Mouse (Mus musculus) forebrain, embryonic 12.5 days (tissue): Measurements from ENCODE around the gene Atg4a. TPM values are rescaled to one million over a fixed set of nuclear protein-coding genes. Genes with fewer than 3 reads are reported as not detected.

Experiments
- ATAC-seq: fragments of 200-750 bp; cut with Nextera tagmentation; 2 replicates; pipeline ENCODE4 v1.8.0; 2017; ENCODE audit warnings: moderate TSS enrichment; ENCODE audit not compliant: low FRiP score
- H3K27ac ChIP-seq: fragments of 300-500 bp; sonication (generic); 2 replicates; pipeline ENCODE4 v1.5.1; 2016; ENCODE audit warnings: mild to moderate bottlenecking
- H3K27me3 ChIP-seq: fragments of 300-500 bp; sonication (generic); 2 replicates; pipeline ENCODE4 v1.6.1; 2016; ENCODE audit warnings: mild to moderate bottlenecking
- H3K36me3 ChIP-seq: fragments of 300-500 bp; sonication (generic); replicated peaks from 2 replicates; pipeline ENCODE4 v1.6.1; 2016; ENCODE audit warnings: mild to moderate bottlenecking
- H3K4me1 ChIP-seq: fragments of 300-500 bp; sonication (generic); 2 replicates; pipeline ENCODE4 v1.6.1; 2016
- H3K4me2 ChIP-seq: fragments of 300-500 bp; sonication (generic); 2 replicates; pipeline ENCODE4 v1.6.1; 2016; ENCODE audit warnings: mild to moderate bottlenecking, moderate library complexity
- H3K4me3 ChIP-seq: fragments of 300-500 bp; sonication (generic); replicated peaks from 2 replicates; pipeline ENCODE4 v1.5.1; 2016; ENCODE audit warnings: mild to moderate bottlenecking
- H3K9ac ChIP-seq: fragments of 300-500 bp; sonication (generic); 2 replicates; pipeline ENCODE4 v1.6.1; 2016; ENCODE audit warnings: mild to moderate bottlenecking
- H3K9me3 ChIP-seq: fragments of 300-500 bp; sonication (generic); 2 replicates; pipeline ENCODE4 v1.6.1; 2016
- WGBS: fragments of 180-500 bp; shearing (Covaris S2); methylation state at CpG from one replicate; pipeline ENCODE4 v1.1.7; 2016; 5-methylcytosine and 5-hydroxymethylcytosine counted together
- polyA plus RNA-seq: library from polyadenylated mRNA; unstranded; fragments of >200 nt; fragmentation: Nextera tagmentation; extraction: Ambion mirVana; gene quantifications from 2 replicates; pipeline ENCODE4 v1.2.1, GENCODE M21; 2016

The Atg4a gene
- 12.3 and 13.8 TPM in 2 replicates for polyA plus RNA-seq

DNA sequence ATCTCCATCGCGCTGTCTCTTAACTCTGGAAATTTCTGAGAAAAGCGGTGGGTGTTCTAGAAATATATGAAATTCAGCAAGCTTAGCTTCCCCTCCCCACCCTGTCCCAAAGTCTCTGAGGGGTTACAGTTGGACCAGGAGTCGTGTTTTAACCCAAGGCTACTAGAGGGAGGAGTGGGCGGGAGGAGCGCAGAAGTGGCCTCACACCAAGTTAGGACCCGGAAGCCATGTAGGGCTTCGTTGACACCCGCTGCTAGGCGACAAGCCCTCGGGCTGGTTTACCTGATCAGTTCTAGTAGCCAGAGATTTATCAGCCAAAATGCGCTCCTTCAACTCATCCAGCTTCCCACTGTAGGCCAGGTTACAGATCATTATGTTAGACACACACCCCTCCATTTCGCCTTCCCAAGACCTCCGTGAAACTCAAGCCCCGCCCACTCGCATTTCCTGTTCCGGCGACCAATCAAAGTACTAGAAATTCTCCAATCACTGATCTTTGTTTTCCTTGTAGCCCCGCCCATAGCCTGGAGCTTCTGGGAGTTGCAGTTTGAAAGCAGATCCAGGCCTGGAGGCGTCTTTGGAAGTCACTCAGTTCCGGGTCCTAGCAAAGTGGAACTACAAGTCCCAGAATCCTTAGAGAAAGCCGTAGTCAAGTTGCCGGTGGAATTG is at the start of gene Atg4a, which contains the start of gene Psmd10:
Atg4a (plus strand) TSS at position 636 of the 669 bp plus-strand sequence.
Psmd10 (minus strand) TSS at position 457 of the 669 bp plus-strand sequence.
- H3K4me2 ChIP-seq, result peak within 1 kb of the TSS; percentile 55
- H3K4me3 ChIP-seq, result peak within 1 kb of the TSS; percentile 47
- H3K27ac ChIP-seq, result no peak within 1 kb of the TSS
- WGBS, result 20% methylated on average over 23 of the region's 23 CpGs
- peaks cover 32% of the 10 kb centered on the region for H3K27me3 ChIP-seq
- H3K4me1 ChIP-seq, result 0 out of 2 replicates have a peak, but pooled peaks cover 3% of the 10 kb centered on the region
- no peaks in the 10 kb centered on the region for H3K36me3 ChIP-seq
- no peaks in the 10 kb centered on the region for H3K9me3 ChIP-seq
- peak; percentile 99 for ATAC-seq
- H3K9ac ChIP-seq, result peak within 1 kb of the TSS; percentile 47

DNA sequence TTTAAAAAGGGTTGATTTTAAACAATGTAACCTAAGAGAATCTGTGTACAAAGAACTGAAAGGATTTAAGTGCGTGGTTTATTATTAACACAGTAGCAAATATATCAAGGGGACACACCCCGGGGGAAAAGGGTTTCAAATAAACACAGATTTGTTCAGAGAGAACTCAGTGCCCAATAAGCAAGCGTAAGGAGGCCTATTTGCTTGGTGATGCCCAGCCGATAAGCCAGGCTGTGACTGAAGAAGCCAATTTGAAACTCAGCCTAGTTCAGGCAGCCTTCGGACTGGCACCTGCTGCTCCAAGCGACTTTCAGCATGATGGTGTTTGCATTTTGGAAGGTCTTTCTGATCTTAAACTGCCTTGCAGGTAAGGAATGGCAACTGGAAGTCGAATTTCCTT is 49.3 kb upstream of the Atg4a start, which contains the start of gene Vsig1:
Vsig1 (plus strand) TSS at position 249 of the 400 bp plus-strand sequence.
- Histone ChIP-seq H3K4me2 (no peak within 1 kb of the TSS), H3K36me3 (no peaks in the 10 kb centered on the region), H3K9me3 (no peaks in the 10 kb centered on the region), H3K27me3 (peaks cover 8% of the 10 kb centered on the region), H3K4me3 (no peak within 1 kb of the TSS), H3K4me1 (no peaks in the 10 kb centered on the region), H3K27ac (no peak within 1 kb of the TSS), H3K9ac (no peak within 1 kb of the TSS)
- 78% methylated on average over 7 of the region's 7 CpGs for WGBS
- ATAC-seq, result no peak

DNA sequence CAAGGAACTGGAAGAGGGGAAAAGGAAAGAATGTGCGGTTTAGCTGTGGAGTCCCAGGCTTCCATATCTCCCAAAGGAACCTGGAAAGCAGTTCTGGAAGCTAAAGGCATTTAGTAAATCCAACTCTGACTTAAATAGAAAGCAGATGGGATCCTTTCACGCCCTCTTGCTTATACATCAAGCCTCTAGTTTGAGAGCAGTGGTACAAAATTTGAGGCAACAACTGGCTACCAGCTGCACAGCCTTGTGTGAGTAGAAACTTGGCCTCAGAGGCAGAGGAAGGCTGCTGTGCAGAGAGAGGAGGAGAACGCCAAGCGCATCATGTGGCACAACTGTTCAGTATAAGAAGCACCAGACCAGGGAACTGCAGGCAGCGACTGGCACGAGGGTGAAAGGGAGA is 35.4 kb upstream of the Atg4a start:
- H3K4me2 ChIP-seq, result no peak overlapping the region
- H3K36me3 ChIP-seq, result no peaks in the 10 kb centered on the region
- no peak overlapping the region for H3K4me3 ChIP-seq
- no peak overlapping the region for H3K9ac ChIP-seq
- H3K27ac ChIP-seq, result no peak overlapping the region
- WGBS, result 87% methylated on average over 6 of the region's 6 CpGs
- no peaks in the 10 kb centered on the region for H3K4me1 ChIP-seq
- ATAC-seq, result no peak
- no peaks in the 10 kb centered on the region for H3K9me3 ChIP-seq
- H3K27me3 ChIP-seq, result peaks cover 55% of the 10 kb centered on the region

DNA sequence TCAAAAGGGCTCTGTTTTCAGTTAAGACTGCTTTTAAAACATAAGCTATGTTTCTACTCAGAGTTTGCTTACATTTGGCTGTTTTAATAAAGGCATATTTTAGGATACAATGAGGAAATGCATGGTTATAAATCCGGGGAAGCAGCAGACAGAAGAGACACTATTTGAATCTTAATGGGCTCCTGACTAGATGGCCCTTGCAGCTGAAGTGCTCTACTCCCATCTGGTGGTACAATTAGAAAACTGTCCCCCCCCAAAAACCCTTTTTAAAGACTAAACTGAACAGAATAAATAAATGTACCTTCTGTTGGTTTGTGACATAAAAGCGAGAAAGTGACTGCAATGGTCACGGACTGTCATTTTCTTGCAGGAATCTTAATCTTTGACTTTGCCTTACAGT is 24.6 kb upstream of the Atg4a start:
- H3K9me3 ChIP-seq, result no peaks in the 10 kb centered on the region
- peaks cover 45% of the 10 kb centered on the region for H3K27me3 ChIP-seq
- no peaks in the 10 kb centered on the region for H3K36me3 ChIP-seq
- H3K4me1 ChIP-seq, result no peaks in the 10 kb centered on the region
- no peak for ATAC-seq
- no peak overlapping the region for H3K27ac ChIP-seq
- no peak overlapping the region for H3K9ac ChIP-seq
- H3K4me2 ChIP-seq, result no peak overlapping the region
- H3K4me3 ChIP-seq, result no peak overlapping the region
- 77% methylated on average over 3 of the region's 3 CpGs for WGBS

DNA sequence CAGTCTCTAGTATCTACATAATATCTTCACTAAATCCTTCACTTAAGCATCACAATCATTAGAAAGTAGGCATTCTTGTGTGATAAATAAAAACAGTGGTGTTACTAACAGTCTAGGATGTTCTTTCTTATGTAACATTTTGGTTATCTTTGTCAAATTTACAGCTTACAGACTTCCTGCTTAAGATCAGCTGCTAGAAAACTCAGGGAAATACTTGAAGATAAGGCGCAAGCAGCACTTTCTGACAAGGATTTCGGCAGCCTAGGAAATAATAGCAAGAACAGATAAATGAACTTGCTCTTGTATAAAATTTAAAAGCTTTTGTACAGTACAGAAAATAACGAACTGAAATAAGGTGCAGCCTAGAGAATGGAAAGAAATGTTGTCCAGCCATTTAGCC is 23.4 kb upstream of the Atg4a start:
- Histone ChIP-seq H3K4me3 (no peak overlapping the region), H3K4me2 (no peak overlapping the region), H3K4me1 (no peaks in the 10 kb centered on the region), H3K9me3 (no peaks in the 10 kb centered on the region), H3K27ac (no peak overlapping the region), H3K9ac (no peak overlapping the region), H3K27me3 (peaks cover 46% of the 10 kb centered on the region), H3K36me3 (no peaks in the 10 kb centered on the region)
- WGBS, result 79% methylated on average over 3 of the region's 3 CpGs
- ATAC-seq, result no peak

DNA sequence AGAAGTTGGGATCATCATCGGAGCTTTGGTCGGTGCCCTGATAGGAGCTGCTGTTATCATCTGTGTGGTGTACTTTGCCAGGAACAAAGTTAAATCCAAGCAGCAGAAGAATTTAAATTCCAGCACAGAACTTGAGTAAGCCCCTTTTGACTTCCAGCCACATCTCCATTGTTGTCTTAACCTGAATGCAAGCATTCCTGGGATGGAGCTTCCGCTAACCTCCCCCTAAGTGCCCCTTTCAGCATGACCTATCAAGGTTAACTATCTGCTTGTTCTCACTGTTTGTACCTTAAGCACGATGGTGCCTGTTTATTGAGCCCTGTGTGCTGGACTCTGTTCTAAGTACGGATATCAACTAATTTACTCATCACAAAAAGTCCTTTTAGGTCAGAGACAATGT is 20.4 kb upstream of the Atg4a start:
- no peaks in the 10 kb centered on the region for H3K36me3 ChIP-seq
- WGBS, result 81% methylated on average over 5 of the region's 5 CpGs
- H3K9ac ChIP-seq, result no peak overlapping the region
- no peaks in the 10 kb centered on the region for H3K9me3 ChIP-seq
- H3K27ac ChIP-seq, result no peak overlapping the region
- H3K4me2 ChIP-seq, result no peak overlapping the region
- no peaks in the 10 kb centered on the region for H3K4me1 ChIP-seq
- H3K27me3 ChIP-seq, result peaks cover 42% of the 10 kb centered on the region
- no peak for ATAC-seq
- H3K4me3 ChIP-seq, result no peak overlapping the region

DNA sequence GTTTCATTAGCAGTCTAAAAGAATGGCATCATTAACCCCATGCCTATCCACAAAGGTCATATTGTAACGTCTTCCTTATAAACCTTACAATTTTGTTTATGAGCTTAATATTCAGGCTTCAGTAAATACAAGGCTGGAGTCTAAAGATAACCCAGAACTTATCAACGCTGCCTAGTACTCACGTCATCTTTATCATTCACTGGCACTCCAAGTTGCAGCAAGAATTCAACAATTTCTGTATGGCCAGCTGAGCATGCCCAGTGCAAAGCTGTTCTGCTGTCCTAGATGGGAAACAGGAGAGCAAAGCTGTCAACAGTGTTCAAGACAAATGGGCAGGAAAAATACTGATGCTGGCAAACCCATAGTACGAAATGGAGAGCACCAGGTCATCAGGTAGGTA is 3.1 kb upstream of the Atg4a start:
- H3K4me1 ChIP-seq, result 0 out of 2 replicates have a peak, but pooled peaks cover 3% of the 10 kb centered on the region
- H3K27me3 ChIP-seq, result peaks cover 37% of the 10 kb centered on the region
- H3K4me2 ChIP-seq, result no peak overlapping the region
- no peak for ATAC-seq
- no peaks in the 10 kb centered on the region for H3K36me3 ChIP-seq
- no peak overlapping the region for H3K27ac ChIP-seq
- no peak overlapping the region for H3K4me3 ChIP-seq
- no peak overlapping the region for H3K9ac ChIP-seq
- H3K9me3 ChIP-seq, result no peaks in the 10 kb centered on the region
- WGBS, result 92% methylated on average over 4 of the region's 4 CpGs

DNA sequence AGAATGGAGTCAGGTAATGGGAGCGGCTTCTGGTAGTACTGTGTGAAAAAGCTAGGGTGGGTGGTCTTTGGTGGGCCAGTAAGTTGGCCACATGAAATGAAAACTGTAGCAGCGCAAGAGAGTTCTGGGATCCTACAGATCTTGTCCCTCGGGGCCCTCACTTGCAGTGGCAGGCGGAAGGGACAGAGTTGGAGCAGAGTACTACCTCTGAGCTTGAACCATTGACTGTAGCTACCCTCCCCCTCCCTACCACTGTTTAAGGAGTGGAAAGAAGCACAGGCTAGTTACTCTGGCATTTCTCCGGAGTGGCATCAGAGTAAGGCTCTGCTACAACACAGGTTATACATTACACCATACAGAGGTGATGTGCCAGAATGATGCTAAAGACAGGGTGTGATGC is 252 bp downstream of the Atg4a start:
- H3K9me3 ChIP-seq, result no peaks in the 10 kb centered on the region
- H3K9ac ChIP-seq, result no peak overlapping the region
- WGBS, result 26% methylated on average over 5 of the region's 5 CpGs
- ATAC-seq, result no peak; the same call in none of the 2 replicates
- 0 out of 2 replicates have a peak, but pooled peaks cover 3% of the 10 kb centered on the region for H3K4me1 ChIP-seq
- no peak overlapping the region for H3K27ac ChIP-seq
- peak overlapping the region; percentile 55 for H3K4me2 ChIP-seq
- peaks cover 32% of the 10 kb centered on the region for H3K27me3 ChIP-seq
- peak overlapping the region; percentile 42 for H3K4me3 ChIP-seq
- H3K36me3 ChIP-seq, result no peaks in the 10 kb centered on the region

DNA sequence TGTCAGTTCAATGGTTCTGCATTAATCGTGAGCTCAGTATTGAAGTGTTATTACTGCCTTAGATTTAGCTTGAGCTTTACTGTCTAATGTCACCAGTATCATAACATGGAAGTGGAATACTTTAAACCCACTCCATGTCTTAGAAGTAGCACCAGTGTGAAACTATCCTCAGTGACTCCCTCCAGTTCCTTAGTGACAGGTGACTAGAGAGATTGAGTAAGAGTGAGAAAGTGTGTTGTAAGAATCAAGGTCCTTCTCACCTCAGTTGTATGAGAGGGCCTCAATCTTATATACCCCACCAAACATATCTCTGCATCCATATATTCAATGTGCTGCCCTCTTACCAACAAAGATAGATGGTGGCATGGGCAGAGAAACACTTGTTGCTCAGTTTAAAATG is 22.2 kb downstream of the Atg4a start:
- Histone ChIP-seq H3K9me3 (no peaks in the 10 kb centered on the region), H3K4me2 (no peak overlapping the region), H3K36me3 (no peaks in the 10 kb centered on the region), H3K27me3 (peaks cover 47% of the 10 kb centered on the region), H3K4me3 (no peak overlapping the region), H3K9ac (no peak overlapping the region), H3K27ac (no peak overlapping the region), H3K4me1 (no peaks in the 10 kb centered on the region)
- ATAC-seq, result no peak
- 94% methylated on average over 1 of the region's 1 CpGs for WGBS

DNA sequence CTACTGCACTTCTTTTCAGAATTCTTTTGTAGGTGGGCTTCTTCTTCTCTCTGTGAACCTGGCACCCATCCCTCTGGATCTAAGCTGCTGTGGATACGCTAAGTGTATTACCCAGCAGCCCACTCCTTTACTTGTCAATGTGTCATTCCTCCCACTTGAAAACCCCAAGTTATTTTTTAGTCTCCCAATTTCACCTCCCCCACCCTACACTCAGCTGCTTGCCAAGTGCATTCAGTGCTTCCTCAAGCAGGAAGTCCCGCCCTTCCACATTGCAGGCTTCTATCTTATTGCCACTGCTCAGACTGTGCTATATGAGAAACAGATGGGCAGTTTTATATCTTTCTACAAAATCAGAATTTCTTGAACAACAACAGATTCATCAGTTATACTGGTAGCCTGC is 22.8 kb downstream of the Atg4a start:
- H3K4me2 ChIP-seq, result no peak overlapping the region
- no peak overlapping the region for H3K4me3 ChIP-seq
- no peaks in the 10 kb centered on the region for H3K4me1 ChIP-seq
- no peaks in the 10 kb centered on the region for H3K9me3 ChIP-seq
- no peaks in the 10 kb centered on the region for H3K36me3 ChIP-seq
- H3K9ac ChIP-seq, result no peak overlapping the region
- ATAC-seq, result no peak
- no peak overlapping the region for H3K27ac ChIP-seq
- peaks cover 47% of the 10 kb centered on the region for H3K27me3 ChIP-seq
- 85% methylated on average over 2 of the region's 2 CpGs for WGBS

DNA sequence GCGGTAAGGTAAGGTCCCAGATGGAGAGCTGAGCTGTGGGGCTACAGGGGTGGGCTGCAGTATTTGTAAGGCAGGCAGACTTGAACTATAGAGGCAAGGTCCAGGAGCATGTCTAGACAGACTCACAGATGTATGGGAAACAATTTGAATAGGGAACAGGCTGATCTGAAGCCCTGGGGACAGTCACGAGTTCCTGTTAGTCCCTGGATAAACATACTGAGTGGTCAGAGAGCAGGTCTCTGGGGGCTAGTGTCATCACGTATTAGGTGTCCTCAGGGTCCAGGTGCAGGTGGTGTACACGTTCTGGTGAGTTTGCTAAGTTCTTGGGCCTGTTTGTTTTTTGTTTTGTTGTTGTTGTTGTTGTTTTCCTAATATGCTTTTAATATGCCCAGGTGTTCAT is 23.5 kb downstream of the Atg4a start:
- 75% methylated on average over 4 of the region's 4 CpGs for WGBS
- H3K27me3 ChIP-seq, result peaks cover 48% of the 10 kb centered on the region
- no peaks in the 10 kb centered on the region for H3K36me3 ChIP-seq
- no peak overlapping the region for H3K4me2 ChIP-seq
- H3K4me1 ChIP-seq, result no peaks in the 10 kb centered on the region
- H3K9me3 ChIP-seq, result no peaks in the 10 kb centered on the region
- H3K9ac ChIP-seq, result no peak overlapping the region
- no peak overlapping the region for H3K4me3 ChIP-seq
- no peak for ATAC-seq
- H3K27ac ChIP-seq, result no peak overlapping the region

DNA sequence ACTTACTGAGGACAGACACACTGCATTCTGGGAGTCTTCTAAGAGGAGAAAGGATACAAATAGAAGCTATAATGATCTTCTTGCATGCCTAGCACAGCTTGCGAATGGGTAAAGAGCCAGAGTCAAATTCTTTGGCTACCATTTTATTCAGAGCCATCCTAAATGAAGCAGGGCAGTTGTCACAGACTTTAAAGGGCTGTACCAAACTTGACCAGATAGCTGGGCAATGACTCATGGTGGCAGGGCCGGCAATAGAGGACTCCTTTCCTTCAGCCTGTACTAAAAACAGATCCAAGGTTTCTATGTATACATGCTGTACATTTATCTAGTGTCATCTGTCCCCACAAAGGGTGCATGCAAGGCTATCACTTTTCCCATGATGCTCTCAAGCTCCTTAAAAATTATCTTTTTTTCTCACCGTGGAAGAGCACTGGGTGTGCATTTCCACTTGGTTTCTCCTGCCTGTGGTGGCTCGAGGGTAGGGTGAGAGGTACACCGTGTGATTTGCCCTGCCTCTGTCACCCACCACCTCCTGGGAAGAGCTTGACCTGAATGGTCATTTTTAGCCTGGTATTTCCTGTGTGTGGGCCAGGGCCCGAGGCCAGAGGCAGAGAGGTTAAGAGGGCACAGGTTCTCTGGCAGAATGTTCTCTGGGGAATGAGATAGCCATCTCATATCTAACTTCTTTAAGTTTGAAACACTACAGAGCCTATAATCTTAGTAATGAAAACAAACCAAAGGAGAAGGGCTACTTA is 26.7 kb downstream of the Atg4a start:
- no peaks in the 10 kb centered on the region for H3K36me3 ChIP-seq
- no peak overlapping the region for H3K27ac ChIP-seq
- ATAC-seq, result no peak
- peaks cover 53% of the 10 kb centered on the region for H3K27me3 ChIP-seq
- no peak overlapping the region for H3K4me2 ChIP-seq
- H3K9me3 ChIP-seq, result no peaks in the 10 kb centered on the region
- H3K4me3 ChIP-seq, result no peak overlapping the region
- no peak overlapping the region for H3K9ac ChIP-seq
- WGBS, result 59% methylated on average over 6 of the region's 6 CpGs
- no peaks in the 10 kb centered on the region for H3K4me1 ChIP-seq
